Mouse (Mus musculus) left cerebral cortex, adult 2 months (tissue): ENCODE data around the gene Esr2. TPM values are rescaled to one million over a fixed set of nuclear protein-coding genes. Genes with fewer than 3 reads are reported as not detected.
"Not testable (repeated sequence)": the region's sequence is repeated elsewhere in the genome, so short reads cannot be mapped to it uniquely, and the experiment has no call there.

ENCODE experiments used
- DNase-seq, 2 experiments: peaks; one replicate each; pipeline ENCODE4 v3.0.0; 2021 to 2022; ENCODE audit warnings: low spot score in 2 of 2, mixed read lengths in 1 of 2; ENCODE audit errors: extremely low spot score in 1 of 2
- H3K27ac ChIP-seq: fragments of 200-600 bp; 2 replicates; pipeline ENCODE4 v1.8.1; 2022
- H3K4me3 ChIP-seq: fragments of 200-600 bp; 2 replicates; pipeline ENCODE4 v1.8.1; 2022
- CTCF ChIP-seq: fragments of 200-600 bp; IDR thresholded peaks from 2 replicates; pipeline ENCODE4 v1.8.1; 2022; ENCODE audit warnings: antibody characterized with exemption, mild to moderate bottlenecking, moderate library complexity
- intact Hi-C: fragments of 180-260 bp; cut with DNase I; formaldehyde crosslinking; loops from one replicate; pipeline ENCODE4 v1.15.1; 2025
- long read RNA-seq, 2 experiments: library from polyadenylated mRNA; stranded (forward); transcript quantifications; one replicate each; pipeline ENCODE4 v2.0.0; 2021; ENCODE audit warnings: borderline mapping rate in 2 of 2
- total RNA-seq, 2 experiments: library from RNA; stranded (reverse); gene quantifications; 2 replicates each; pipeline ENCODE4 v1.2.3; 2021

Gene Esr2
- total RNA-seq: under 1 TPM; 0.34 to 0.68 TPM
- long read RNA-seq, experiment 1: 0 reads
- long read RNA-seq, experiment 2: 0 reads

DNA sequence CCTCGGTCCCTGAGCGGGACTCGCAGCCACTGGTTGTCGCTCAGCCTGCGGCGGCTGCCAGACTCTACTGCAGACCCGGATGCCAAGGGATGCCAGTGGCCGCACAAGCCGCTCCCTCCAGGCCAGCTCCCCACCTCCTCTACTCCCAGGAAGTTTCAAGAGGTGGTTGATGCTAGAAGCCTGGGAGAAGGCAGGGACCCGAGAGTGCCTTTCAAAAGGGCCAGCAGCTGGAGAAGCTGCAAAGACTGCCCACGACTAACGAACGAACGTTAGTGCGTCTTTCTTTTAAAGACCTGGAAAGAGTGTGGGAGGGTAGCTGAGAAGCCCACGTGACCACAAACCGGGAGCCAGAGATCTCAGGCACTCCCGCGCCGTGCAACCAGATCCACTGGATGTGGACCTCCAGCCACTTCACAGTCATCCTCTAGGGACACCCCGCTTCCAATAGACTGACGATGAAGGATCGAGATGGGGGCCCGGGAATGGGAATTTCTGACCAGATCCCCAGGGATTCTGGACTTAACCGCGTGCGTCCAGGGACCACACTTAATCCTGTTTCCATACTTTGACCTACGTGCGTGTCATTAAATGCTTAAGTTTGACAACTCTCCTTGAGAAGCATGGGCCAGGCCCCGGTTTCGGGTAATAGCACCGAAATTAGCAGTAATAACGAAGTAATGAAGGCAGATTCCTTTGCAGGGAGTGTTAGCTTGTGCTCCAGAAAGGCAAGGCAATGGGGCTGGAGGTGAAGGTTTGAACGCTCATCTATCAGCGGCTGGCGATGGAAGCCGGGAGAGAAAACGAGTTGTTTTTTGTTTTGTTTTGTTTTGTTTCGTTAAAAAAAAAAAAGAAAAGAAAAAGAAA is at the start of gene Esr2:
Gene Esr2, minus strand, starts transcription at position 260 of the 864 bp plus-strand sequence.
- H3K4me3 ChIP-seq: peak within 1 kb of the TSS; percentile 44
- no peak for TF ChIP-seq CTCF
- DNase-seq: peak in 1 of 2 experiments; percentile 28
- H3K27ac ChIP-seq: no peak within 1 kb of the TSS
- intact Hi-C loops: no loop called here

DNA sequence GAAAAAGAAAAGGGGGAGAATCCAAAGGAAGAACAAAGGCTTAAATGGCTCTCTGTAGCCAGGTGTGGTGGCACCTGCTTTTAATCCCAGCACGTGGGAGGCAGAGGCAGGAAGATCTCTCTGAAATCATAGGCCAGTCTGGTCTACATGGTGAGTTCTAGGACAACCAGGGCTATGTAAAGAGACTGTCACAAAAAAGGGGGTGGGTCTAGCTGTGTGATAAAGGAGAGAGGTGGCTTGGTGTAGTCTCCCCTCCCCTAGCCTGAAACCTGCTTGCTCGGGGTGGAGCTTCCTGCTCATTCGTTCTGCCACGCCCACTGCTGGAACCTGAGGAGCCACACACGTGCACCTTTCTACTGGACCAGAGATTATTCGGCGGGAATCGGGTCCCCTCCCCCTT is 45.0 kb upstream of the Esr2 start:
- DNase-seq, intact Hi-C loops: not testable (repeated sequence)

DNA sequence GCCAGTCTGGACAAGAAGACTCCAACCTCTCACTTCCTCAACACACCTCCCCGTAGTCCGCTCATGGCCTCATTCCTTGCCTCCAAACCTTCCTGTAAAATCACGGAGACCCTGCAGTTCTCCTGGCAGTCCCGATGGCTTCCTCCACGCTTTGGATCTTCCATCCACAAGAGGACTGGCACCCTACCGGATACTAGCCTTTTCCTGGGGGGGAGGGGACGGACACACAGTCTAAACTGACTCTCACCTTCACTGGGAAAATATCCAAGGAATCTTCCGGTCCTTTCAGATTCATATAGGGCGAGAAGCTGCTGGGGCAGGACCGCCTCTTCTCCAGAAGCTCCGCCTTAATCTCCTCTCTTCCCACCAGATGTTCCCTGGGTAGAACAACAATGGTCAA is 39.7 kb upstream of the Esr2 start:
- no peak for TF ChIP-seq CTCF
- Histone ChIP-seq H3K4me3 (no peak overlapping the region), H3K27ac (no peak overlapping the region)
- intact Hi-C loops: no loop called here
- DNase-seq: no peak

More for the DNA sequence above, 45.0 kb upstream of the Esr2 start:
- not testable (repeated sequence) for H3K27ac ChIP-seq, H3K4me3 ChIP-seq

DNA sequence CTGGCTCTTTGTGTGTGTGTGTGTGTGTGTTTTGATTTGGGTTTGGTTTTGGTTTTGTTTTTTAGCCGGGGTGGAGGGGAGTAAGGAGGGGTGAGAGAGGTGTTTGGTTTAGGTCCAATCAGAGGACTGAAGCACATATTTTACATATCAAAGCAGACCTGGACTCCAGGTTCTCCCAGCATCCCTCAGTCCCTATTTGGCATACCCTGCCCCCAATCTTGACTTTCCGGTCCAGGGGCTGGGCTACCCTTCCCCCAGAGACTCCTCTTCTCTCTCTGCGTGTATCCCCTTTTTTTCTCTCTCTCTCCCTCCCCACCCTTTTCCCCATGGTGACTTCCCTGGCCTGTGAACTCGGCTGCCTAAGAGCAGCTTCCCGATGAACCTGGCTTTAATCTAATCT is 38.1 kb upstream of the Esr2 start:
- intact Hi-C loops: no loop called here

DNA sequence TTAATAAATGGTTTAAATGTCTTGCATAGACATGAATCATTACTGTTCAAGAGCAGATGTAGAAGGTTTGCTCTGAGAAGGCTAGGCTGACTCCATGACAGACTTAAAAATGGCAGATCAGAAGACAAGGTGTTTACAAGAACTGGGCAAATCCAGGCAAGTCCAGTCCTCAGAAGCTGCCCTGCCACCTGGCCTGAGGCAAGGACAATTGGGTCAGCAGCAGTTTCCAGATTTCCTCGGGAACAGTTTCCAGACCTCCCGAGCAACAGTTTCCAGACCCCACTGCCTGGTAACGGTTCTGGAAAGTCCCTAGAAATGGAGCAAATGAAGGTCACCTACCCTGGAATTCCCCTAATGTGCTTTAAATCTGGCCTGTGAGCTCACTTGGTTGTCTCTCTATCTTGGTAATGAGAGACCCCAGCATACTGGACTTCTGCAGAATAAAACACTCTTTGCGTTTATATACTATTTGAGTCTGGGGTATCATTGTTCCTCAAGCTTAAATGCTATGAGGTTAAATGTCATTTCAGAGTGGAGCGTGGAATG is 32.4 kb upstream of the Esr2 start:
- Histone ChIP-seq H3K4me3 (no peak overlapping the region), H3K27ac (no peak overlapping the region)
- TF ChIP-seq CTCF: no peak
- no peak for DNase-seq
- intact Hi-C loops: no loop called here

More for the DNA sequence above, 38.1 kb upstream of the Esr2 start:
- Histone ChIP-seq H3K27ac (no peak overlapping the region), H3K4me3 (no peak overlapping the region)
- DNase-seq: no peak
- TF ChIP-seq CTCF: no peak

DNA sequence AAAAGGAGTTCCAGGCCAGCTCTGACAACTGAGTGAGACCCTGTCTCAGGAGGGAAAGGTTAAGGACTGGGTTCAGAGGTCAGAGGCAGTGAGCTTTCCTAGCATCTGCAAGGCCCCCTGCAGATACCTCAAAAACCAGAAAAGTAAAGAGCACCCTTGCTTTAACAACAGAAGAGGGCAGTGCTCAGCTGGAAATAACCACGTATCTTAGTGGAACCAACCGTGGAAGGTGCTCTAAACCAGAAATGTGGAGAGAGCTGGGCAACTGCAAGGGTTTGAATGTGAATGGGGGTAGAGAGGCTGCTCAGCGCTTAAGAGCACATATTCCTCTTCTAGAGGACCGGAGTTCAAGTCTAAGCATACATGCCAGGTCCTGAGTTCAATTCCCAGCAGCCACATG is 23.3 kb upstream of the Esr2 start:
- Histone ChIP-seq H3K4me3 (no peak overlapping the region), H3K27ac (no peak overlapping the region)
- DNase-seq: no peak
- TF ChIP-seq CTCF: peak; percentile 4
- intact Hi-C loops: no loop called here

DNA sequence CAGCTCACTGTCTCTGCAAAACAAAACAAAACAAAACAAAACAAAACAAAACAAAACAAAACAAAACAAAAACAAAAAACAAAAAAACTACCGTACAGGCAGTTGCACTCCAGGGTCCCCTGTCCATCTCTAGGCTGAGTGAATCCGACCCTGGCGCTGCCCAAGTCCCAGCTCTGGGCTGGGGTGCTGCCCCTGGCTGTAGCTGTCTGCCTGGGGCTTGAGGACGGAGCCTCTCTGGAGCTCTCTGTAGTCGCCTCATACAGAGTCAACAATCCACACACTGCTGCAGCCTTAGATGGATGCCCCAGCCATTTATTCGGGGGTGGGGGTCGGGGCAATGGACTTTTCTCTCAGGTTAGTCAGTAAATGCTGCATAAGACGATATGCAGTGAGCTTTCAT is 20.0 kb upstream of the Esr2 start:
- intact Hi-C loops: loop anchor here (2.0 to 5.0 kb wide), 2 partner anchors 145 to 410 kb away; no protein-coding TSS in a partner anchor
- no peak overlapping the region for H3K27ac ChIP-seq
- no peak for TF ChIP-seq CTCF
- H3K4me3 ChIP-seq: no peak overlapping the region
- no peak for DNase-seq

DNA sequence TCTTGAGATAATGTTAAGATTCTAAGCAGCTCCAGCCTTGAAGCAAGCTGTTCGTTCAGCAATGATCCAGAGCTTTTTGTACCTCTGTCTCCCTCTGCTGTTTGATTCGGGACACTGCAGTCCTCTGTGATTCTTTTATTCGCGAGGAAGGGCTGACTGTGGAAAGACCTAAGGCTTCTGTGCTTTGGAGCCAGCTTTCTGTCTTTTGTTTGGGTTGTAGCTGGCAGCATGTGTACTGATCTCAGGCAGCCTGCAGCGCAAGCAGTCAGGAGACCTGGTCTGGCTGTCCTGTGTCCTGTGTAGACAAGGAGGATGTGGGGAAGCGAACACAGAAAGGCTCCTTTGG is 19.6 kb upstream of the Esr2 start:
- no peak overlapping the region; the same call in 1 of the 2 replicates for H3K4me3 ChIP-seq
- intact Hi-C loops: loop anchor here (2.0 to 5.0 kb wide), 2 partner anchors 146 to 410 kb away; no protein-coding TSS in a partner anchor
- no peak overlapping the region for H3K27ac ChIP-seq
- DNase-seq: peak; percentile 80 to 83
- peak; percentile 94 for TF ChIP-seq CTCF

DNA sequence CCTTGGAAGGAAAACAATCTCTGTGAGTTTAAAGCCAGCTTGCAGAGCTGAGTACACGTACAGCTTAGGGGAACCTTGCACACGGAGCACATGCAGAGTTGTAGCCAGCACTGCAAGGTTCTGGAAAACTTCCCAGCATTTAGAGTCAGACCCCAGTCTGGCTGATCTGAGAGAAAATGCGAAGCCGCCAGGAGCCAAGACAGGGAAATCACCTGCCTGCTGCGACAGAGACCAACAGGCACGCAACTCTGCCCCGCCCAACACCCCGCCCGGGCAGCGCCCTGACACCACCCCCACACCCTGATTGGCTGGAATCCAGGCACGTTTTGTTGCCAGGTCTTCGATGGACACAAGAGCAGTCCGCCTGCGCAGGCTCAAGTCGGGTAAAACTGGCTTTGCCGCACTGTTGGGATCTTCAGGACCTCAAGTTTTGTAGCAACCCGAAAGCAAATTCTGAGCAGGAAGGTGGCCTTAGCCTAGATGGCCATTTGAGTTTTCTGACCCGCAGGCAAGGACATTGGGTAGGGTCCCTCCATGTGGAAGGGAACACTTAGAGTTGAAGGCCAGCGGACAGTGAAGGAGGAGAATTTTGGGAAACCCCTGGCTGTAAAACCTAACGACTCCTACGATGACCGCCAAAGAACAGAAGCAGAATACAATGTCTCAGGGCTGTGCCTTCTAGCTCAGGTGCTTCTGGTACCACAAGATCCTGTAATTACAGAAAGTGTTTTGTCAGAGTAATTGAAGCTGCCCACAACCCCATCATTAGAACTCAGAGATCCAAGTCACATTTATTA is 19.1 kb upstream of the Esr2 start:
- TF ChIP-seq CTCF: no peak
- no peak overlapping the region; the same call in 1 of the 2 replicates for H3K27ac ChIP-seq

DNA sequence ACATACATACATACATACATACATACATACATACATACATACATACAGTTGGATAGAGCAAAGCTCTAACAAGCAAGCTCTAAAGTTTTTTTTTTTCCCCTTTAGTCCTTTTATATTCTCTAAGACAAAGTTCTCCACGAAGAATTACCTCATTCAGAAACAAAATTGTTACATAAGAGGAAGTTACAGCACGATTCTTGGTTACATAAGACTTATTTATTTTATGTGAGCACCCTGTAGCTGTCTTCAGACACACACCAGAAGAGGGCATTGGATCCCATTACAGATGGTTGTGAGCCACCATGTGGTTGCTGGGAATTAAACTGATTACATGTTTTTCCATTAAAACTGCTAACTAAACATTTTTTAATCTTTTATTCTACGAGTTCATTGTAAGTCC is 17.5 kb upstream of the Esr2 start:
- no peak for DNase-seq
- intact Hi-C loops: no loop called here
- Histone ChIP-seq H3K27ac (no peak overlapping the region), H3K4me3 (no peak overlapping the region)
- TF ChIP-seq CTCF: no peak; the same call in none of the 2 replicates

More for the DNA sequence above, 19.1 kb upstream of the Esr2 start:
- peak overlapping the region; percentile 43 for H3K4me3 ChIP-seq
- peak; percentile 48 to 53 for DNase-seq
- intact Hi-C loops: loop anchor here (2.0 to 5.0 kb wide), 2 partner anchors 146 to 409 kb away; no protein-coding TSS in a partner anchor

DNA sequence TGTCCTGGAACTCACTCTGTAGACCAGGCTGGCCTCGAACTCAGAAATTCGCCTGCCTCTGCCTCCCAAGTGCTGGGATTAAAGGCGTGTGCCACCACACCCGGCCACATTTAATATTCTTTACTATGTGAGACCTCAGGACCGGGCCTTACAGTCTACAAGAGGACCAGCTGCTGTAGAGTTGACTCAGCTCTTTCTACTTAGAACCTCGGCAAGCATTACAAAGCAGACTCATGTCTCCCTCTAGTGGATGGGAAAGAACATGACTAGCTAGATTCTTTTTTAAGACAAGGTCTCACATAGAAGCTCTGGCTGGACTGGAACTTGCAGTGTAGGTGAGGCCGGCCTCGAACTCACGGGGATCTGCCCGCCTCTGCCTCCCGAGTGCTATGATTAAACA is 13.9 kb upstream of the Esr2 start:
- intact Hi-C loops: loop anchor here (2.0 kb wide), 1 partner anchor 402 kb away; no protein-coding TSS in a partner anchor
- peak in 1 of 2 experiments; percentile 14 for DNase-seq

More for the DNA sequence above, 13.9 kb upstream of the Esr2 start:
- peak; percentile 77 for TF ChIP-seq CTCF
- Histone ChIP-seq H3K27ac (no peak overlapping the region), H3K4me3 (no peak overlapping the region)
